Comparison of ENCODE assay signal across 28 mouse cellular contexts in genomic region chr9:123060172-123060571, GRCm38 (mm10). TPM values are rescaled to one million over a fixed set of nuclear protein-coding genes. Genes with fewer than 3 reads are reported as not detected.
"Had no signal": no experiment of that assay in that cellular context is flagged by ENCODE, and none has a peak within 500 bp of the region (broad histone marks: within the 10 kb centered on the region; RNA-seq: fewer than 3 reads in every experiment).

No protein-coding gene starts in this region.

- H3K36me3 ChIP-seq: embryonic facial prominence, embryonic 10.5 days; embryonic facial prominence, embryonic 12.5 days; embryonic facial prominence, embryonic 13.5 days; embryonic facial prominence, embryonic 15.5 days; forebrain, embryonic 10.5 days; forebrain, embryonic 12.5 days; forebrain, embryonic 15.5 days had no signal

- ATAC-seq: forebrain, embryonic 13.5 days; forebrain, embryonic 14.5 days; forebrain, embryonic 15.5 days; forebrain, embryonic 16.5 days; forebrain, postnatal 0 days had no signal

- H3K9me3 ChIP-seq: embryonic facial prominence, embryonic 10.5 days; embryonic facial prominence, embryonic 12.5 days; embryonic facial prominence, embryonic 13.5 days; embryonic facial prominence, embryonic 15.5 days; forebrain, embryonic 10.5 days; forebrain, embryonic 12.5 days; forebrain, embryonic 13.5 days; forebrain, embryonic 15.5 days had no signal

- H3K9ac ChIP-seq: embryonic facial prominence, embryonic 12.5 days; embryonic facial prominence, embryonic 13.5 days; embryonic facial prominence, embryonic 15.5 days; forebrain, embryonic 12.5 days; forebrain, embryonic 13.5 days; forebrain, embryonic 15.5 days; forebrain, postnatal 0 days had no signal

- H3K4me3 ChIP-seq: embryonic facial prominence, embryonic 10.5 days; embryonic facial prominence, embryonic 12.5 days; embryonic facial prominence, embryonic 13.5 days; embryonic facial prominence, embryonic 15.5 days; erythroblast, embryonic 14.5 days; forebrain, embryonic 10.5 days; forebrain, embryonic 12.5 days; forebrain, embryonic 13.5 days; forebrain, embryonic 15.5 days; gastrocnemius, adult 2 months had no signal

- H3K27ac ChIP-seq: embryonic facial prominence, embryonic 10.5 days; embryonic facial prominence, embryonic 12.5 days; embryonic facial prominence, embryonic 13.5 days; embryonic facial prominence, embryonic 15.5 days; forebrain, embryonic 10.5 days; forebrain, embryonic 12.5 days; forebrain, embryonic 13.5 days; forebrain, embryonic 15.5 days; gastrocnemius, adult 2 months had no signal

- H3K4me2 ChIP-seq: embryonic facial prominence, embryonic 12.5 days; embryonic facial prominence, embryonic 13.5 days; embryonic facial prominence, embryonic 15.5 days; forebrain, embryonic 12.5 days; forebrain, embryonic 13.5 days; forebrain, embryonic 15.5 days had no signal

- DNase-seq: cerebellum, adult 2 months; cerebellum, adult 8-10 months; cerebellum, adult 9-10 months; cerebellum, adult 9-11 months; cerebellum, postnatal 10 days; cerebellum, postnatal 14 days; cerebellum, postnatal 25 days; cerebellum, postnatal 36 days; embryo, embryonic 11 days; forebrain, postnatal 0 days; gastrocnemius, adult 2 months; gastrocnemius, postnatal 10 days; gastrocnemius, postnatal 14 days; gastrocnemius, postnatal 25 days; gastrocnemius, postnatal 36 days; heart, adult 11 months; heart, adult 18-20 months had no signal

- H3K27me3 ChIP-seq: embryonic facial prominence, embryonic 12.5 days; embryonic facial prominence, embryonic 13.5 days; embryonic facial prominence, embryonic 15.5 days; forebrain, embryonic 12.5 days; forebrain, embryonic 13.5 days; forebrain, embryonic 15.5 days had no signal

- H3K4me1 ChIP-seq: embryonic facial prominence, embryonic 10.5 days; embryonic facial prominence, embryonic 12.5 days; embryonic facial prominence, embryonic 13.5 days; embryonic facial prominence, embryonic 15.5 days; forebrain, embryonic 10.5 days; forebrain, embryonic 12.5 days; forebrain, embryonic 13.5 days; forebrain, embryonic 15.5 days had no signal

RNA-seq across cellular contexts. Expression of gene Tgm4, which starts 25.6 kb away (rescaled TPM):
- polyA plus RNA-seq: forebrain, embryonic 13.5 days had no signal
